Mouse (Mus musculus): ENCODE results near the gene Batf.
"Not testable (repeated sequence)": the region's sequence is repeated elsewhere in the genome, so short reads cannot be mapped to it uniquely, and the experiment has no call there.

Batf gene

DNA sequence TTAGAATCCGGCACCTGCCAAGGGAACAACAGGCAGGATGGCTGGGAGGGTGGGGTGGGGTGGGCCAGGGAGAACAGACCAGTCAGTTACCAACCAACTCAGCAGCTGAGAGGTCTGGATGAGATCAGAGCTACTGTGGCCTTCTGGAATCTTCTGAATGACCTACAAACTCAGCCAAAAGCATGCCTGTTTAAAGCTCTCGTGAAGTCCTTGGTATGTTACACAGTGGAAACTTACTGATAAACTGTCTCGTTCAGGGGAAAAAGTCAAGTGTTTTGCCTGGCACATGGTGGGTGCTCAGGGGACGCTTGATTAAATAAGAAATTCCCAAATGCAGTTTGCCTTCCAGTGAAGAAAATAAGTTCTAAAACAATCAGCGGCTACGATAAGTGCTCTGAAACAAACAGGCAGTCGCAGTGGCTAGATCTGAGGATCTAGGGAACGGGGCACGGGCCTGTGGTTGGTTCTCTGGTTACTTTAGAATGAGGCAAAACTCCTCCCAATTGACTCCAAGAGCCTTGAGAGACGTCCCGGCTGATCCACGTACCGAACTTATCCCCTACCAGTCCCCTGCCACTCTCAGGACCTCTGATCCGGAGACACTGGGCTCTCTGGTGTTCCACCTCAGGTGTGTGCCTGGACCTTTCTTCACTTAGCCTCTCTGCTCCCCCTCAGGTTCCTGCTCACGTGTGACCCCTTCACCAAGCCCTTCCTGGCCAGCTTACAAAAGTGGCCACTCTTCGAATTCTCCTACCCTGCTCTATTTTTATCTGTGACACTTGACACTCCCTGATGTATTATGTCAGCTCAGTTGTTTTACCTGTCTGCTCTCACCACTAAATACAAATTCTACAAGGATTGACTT lies 1.8 kb upstream of the Batf start:
- no peak for DNase-seq (ENCODE audit: low spot score)

DNA sequence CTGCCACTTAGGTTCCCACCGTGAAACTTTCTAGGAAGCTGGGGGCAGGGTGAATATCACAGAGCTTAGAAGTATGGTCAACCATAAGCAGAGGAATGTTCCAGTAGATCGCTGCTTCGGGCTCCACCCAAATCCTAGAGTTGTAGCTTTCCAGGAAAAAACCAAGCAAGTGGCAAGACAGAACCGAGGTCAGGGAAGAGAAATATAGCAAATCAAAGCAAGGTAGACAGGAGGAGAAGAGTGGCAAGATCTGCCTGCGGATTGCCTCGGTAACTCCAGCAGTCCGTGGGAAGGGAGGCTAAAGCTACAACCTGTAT lies 706 bp downstream of the Batf start:
- DNase-seq (ENCODE audit: low spot score), result no peak

DNA sequence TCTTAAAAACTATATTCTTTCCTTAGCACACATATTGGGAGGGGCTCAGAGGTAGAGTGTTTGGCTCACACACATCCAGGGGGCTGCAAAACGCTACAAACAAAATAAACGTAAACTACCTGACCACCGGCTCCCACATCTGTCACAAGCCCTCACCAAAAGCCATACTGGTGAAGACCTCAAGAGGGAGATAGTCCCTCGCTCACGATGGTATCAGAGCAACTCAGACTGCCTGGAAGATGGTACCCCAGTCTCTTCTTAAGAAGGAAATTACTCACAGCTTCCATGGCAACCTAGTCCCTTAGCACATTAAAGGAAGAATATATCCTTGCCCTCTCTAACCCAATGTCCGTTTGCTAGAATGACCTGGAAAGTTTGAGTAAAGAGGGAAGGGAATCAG lies 1.4 kb downstream of the Batf start:
- no peak for DNase-seq (ENCODE audit: low spot score)

DNA sequence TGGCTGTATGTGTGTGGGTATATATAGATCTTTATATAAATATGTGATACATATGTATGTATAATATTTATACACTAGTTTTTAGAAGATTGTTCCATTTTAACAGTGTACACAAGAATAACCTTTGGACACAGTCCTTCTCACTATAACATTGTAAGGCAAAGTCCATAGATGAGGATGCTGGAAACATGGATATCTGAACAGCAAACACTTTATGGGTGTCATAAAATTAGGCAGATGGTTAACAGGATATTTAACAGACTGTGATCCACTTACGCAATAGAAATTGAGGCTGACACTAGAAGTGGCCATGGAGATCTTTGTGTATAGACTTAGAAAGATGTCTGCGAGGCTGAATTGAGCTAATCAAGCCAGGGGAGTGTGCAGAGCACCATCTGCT lies 9.3 kb downstream of the Batf start:
- no peak for DNase-seq (ENCODE audit: low spot score)

DNA sequence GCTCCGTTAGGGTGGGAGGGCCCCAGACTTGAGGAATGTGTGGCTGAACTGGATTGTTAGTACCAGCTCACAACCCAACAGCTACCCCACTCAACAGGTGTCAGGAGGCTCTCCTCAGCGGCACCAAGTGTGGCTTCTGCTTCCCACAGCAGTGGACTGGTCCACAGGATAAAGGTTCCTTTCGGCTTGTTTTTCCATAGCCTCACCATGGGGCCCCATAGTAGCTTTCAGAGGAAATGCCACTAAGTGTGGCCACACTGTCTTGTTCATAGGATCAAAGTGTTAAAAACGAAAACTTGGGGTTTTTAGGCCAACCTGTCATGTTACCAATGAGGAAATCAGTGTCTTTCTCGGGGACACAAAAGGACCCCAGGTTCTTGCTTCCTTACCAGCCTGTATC lies 10.0 kb downstream of the Batf start:
- DNase-seq (ENCODE audit: low spot score), result no peak

DNA sequence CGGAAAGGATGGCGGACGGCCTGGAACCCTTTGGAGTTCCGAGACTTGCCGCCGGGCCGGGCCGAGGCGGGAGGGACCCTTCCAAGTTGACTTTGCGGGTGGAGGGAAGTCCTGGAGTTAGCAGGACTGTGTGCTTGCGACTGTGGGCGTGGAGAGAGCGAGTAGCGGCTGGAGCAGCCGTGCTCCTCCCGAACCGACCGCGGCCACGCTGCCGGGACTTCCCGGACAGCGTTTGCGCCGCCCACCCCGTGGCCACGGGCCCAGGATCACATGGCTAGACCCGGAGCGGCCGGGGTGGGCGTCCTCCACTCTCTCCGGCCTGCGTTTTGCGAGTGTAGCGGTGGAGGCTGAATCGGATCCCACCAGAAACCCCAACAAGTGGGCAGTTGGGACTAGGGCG lies 11.7 kb downstream of the Batf start:
- not testable (repeated sequence) for DNase-seq (ENCODE audit: low spot score)

DNA sequence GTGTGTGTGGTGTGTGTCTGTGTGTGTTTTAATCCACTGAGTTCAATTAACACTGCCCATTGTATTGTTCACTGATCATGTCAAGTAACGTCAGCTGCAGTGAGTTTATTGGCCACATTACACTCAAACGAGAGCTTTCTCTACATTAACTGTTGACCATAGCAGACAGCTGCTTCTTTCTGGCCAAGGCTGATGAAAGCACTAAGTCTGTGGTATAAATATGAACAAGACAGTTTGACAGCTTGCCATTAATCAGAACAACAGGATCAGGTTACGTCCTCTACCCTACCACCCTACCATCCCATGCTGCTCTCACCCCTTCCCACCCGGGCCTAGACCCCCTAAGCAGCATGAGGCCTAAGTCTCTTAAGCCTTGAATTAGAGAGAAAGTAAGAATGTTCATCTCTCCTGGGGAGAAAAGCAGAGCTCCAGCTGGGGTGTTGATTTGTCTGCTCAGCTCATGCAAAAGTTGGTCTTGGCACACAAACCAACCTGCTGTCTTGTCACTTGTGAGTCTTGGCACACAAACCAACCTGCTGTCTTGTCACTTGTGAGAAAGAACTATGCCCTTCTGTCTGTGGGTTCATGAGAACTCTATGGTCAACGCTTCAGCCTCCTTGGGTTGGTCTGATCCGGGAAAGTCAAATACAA lies 13.8 kb downstream of the Batf start:
- DNase-seq (ENCODE audit: low spot score), result no peak

DNA sequence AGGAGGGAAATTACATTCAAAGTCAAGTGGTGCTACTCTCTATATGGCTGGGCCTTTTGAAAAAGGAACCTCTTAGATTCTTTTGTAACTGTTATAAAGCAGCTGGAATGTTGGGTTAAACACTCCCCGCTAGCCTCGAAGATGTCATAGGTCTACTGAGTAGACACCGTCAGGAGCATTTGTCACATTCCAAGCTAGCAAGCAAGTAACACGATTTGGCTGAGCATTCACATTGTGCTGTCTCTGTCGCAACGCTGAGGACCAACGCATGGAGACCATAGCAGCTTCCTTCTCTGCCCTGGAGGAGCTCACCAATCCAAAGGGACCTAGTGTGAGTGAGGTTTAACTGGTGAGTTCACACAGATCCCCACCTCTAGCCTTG lies 14.4 kb downstream of the Batf start:
- no peak for DNase-seq (ENCODE audit: low spot score)

DNA sequence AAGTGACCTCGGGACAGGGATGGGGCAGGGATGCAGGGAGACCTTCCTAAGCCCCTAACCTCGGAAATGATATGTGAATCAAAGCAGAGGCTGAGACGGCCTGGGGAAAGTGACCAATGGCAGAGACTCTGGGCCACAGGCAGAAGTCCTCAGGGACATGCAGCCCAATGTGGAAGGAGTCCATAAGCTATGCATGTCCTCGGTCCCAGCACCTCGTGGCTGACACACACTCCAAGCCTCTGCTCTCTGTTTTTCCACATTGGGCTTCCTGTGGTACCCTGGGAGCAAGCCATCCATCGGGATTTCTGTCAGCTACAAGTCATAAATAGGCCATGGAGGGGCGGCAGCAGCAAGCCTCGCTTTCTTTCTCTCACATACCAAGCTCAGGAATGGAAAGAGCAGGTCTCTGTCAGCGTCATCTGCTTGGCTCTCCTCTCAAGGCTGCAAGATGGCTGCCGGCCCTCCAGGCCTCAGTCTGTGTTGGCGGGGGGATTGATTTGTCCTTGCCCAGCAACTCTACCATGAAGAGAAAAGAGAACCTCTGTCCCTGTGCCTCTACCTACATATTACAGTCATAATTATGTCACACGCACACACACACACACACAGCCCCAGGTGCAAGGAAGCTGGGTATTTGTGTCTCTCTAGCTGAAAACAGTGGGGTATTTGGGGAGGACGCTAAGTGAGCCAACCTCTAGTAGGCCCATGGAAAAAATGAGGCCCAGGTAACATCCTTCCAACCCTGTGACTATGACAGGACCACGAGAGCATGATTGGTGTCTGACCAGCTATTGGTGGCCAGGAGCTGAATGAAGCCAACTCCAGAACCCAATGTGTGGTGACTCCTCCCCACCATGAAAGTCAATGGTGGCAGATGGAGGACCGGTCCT lies 15.9 kb downstream of the Batf start:
- no peak for DNase-seq (ENCODE audit: low spot score)

DNA sequence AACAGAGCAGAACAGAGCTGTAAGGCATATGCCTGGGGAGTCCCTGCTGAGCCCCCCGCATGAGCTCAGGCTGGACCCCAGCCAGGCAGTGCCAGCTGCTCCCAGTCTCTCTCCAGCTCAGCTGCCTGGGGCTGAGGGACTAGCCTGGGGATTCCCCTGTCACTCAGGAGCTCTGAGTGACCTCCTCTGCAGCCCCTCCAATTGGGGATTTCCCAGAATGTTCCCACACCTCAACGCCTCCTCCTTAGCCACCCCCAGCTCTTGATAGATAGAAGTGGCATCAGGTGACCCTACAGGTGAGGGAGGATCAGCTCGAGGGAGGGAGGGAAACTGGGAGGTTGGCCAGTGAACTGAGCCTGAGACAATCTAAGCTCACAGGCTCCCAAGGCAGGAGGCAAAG lies 17.0 kb downstream of the Batf start:
- DNase-seq (ENCODE audit: low spot score), result no peak

DNA sequence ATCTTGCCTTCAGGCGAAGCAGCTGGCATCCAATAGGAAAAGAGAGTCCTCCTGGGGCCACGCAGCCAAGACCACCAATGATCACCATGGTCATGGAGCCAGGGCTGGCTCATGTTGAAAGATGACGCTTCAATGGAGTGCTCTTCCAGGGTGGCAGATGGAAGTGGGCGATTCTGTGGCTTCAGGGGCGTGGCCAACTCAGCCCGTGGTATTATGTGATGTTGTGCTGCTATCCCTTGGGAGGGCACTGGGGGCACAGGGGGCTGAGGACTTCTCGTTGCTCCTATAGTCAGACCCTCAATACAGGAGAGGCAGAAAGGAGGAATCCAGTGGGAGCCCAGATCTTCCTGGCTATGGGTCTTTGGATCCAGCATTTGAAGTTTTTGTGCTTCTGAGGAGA lies 18.1 kb downstream of the Batf start:
- no peak for DNase-seq (ENCODE audit: low spot score)

DNA sequence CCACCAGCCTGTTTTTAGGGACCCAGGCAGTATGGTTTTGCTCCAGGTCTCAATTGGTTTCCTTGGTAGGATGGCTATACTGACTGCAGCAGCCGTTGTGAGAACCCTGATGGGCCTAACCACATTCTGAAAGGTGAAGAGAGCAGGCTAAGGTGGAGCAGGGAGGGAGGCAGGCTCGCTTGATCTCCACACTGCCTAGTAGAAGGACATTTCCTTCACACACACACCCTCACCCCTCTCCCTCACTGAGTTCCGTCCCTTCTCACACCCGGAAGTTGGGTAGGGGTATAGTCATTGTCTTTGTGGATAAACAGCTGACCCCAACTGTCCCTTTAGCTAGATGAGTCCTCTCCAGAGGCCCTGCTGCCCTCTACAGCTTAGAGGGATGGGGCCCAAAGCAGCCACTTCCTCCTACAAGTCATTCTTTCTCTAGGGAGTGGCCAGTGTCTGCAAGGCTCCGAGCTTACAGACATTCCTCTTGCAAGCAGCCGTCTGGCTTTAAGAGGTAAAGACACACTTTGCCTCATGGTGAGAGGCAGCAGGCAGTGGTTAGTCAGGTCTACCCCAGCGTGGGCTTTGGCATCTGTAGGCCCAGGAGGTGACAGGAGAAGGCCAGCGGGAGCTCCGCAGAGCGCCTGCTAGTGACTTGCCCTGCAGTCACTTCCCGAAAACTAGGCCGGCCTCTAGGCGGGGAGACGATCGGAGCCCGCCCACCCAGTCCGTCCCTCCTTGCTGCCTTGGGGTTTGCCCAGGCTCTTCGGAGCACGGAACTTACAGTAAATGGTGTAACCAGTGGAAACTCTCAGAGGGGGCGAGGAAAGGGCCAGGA lies 18.7 kb downstream of the Batf start:
- peak; percentile 16 for DNase-seq (ENCODE audit: low spot score)

DNA sequence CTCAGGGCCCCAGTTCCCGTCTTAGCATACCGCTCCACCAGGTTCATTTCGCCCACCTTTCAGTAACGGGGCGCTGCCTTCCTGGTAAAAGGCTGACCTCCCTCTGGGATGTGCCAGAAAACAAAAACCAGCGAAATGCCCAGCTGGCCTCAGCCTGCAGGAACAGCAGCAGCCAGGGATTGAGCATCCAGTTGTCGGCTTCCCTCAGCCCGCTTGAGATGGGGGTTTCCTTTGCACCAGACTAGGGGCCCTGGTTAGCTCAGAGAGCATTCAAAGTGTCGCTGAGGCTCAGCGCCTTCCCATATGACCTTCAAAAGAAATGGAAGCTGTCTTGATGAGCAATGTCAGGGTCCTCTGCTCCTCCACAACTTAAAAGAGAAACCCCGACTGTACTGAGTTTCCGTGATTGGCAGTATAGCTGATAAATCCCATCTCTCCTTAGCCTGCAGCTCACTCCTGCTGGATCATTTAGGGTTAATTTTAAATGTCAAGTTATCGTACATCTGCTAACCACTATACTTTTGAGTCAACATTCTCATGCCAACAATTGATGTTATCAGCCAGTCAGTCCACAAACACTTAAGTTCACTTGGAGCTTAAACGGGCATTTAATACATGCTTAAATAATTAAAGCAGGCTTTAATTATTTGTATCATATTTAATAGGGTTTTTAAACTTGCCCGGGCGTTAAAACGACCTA lies 19.5 kb downstream of the Batf start:
- DNase-seq (ENCODE audit: low spot score), result no peak

DNA sequence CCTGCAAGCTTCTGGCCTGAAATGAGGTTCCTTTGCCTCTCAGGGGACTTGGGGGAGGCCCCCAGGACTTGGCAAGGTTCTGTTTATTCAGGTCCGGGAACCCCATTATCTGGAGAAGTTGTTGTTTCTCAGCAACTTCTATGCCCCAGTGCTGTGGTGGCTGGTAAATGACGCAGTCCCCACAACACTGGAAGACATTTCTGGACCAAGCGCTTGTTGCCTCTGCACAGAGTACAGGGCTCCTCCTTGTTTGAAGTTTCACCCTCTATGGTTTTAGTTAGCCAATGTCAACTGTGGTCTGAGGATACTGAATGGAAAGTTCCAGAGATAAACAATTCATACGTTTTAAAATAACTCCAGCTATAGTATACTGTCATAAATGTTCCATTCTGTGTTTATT lies 20.4 kb downstream of the Batf start:
- DNase-seq (ENCODE audit: low spot score), result no peak

DNA sequence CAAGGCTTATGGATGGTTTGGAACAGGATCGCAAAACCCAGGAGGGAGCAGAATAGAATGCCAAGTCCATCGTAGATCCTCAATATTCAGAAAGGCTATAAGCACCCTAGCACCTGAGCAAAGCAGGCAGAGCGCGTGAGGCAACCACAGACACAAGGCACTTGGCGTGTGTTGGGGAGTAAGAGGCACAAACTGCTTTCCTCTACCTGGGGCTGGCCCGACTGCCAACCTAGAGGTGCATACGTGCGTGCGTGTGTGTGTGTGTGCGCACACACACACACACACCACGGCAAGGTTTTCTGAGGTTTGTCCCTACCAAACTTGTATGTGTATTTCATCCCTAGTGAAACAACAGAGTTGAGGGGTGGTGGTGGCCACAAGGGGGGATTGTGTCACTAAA lies 20.9 kb downstream of the Batf start:
- no peak for DNase-seq (ENCODE audit: low spot score)

DNA sequence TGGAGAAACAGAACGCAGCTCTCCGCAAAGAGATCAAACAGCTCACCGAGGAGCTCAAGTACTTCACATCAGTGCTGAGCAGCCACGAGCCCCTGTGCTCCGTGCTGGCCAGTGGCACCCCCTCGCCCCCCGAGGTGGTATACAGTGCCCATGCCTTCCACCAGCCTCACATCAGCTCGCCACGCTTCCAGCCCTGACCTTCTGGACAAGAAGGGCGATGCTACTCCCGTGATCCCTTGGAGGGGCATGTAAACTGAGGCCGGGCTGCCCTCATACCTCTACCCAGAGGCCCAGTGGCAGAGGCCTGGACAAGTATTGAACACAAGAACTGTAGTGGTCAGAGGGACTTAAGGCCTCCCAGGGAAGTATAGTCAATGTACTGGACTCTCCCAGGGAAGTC lies 22.1 kb downstream of the Batf start:
- DNase-seq (ENCODE audit: low spot score), result no peak

DNA sequence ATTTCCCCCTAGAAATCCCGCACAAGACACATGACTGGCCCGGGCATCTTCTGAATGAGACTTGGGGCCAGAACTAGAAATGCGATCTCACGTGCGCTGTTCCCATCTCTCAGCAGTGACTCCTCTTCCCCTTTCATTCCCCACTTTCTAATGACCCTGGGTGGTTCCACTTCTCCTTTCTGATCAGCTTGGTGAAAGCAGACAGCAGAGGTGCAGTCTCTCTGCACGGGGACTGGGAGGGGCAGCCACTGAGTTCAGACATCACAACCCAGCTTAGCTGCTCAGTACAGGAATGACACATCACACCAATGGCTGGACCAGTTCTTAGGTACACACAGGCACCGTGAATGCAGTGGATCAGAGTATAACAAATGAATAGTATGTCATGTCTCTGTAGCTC lies 24.2 kb downstream of the Batf start:
- no peak for DNase-seq (ENCODE audit: low spot score)

DNA sequence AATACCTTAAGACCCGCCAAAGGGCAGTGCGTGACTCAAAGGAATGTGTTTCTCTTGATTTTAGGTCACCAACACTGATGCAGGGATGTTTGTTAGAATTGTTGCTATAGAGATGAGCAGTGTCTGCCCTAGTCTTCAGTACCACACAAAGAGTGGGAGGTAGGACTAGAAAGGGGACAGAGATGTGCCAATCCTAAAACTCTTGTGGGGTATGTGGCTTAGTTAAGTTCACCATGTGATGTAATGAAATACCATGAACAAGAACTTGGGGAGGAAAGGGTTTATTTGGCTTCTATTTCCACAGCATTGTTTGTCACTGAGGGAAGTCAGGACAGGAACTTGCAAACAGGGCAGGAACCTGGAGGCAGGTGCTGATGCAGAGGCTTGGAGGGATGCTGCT lies 26.1 kb downstream of the Batf start:
- no peak for DNase-seq (ENCODE audit: low spot score)

DNA sequence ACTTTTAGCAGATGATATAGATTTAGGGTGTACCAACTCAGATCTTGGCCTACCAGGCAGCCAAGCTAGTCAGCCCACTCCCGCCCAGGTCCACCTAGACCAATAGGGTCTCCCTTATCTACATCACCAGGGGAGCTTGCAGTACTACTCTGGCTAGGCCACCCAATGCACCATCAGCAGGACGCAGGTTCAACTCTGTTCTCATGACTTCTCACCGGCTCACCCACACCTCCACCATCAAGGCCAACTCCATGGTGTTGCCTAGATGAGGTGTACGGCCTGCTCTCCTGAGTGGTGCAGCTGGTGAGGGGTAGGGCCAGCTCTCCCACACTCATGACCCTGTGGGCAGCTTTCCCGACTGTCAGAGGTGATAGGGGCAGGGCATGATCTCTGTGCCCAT lies 27.7 kb downstream of the Batf start:
- no peak for DNase-seq (ENCODE audit: low spot score)

DNA sequence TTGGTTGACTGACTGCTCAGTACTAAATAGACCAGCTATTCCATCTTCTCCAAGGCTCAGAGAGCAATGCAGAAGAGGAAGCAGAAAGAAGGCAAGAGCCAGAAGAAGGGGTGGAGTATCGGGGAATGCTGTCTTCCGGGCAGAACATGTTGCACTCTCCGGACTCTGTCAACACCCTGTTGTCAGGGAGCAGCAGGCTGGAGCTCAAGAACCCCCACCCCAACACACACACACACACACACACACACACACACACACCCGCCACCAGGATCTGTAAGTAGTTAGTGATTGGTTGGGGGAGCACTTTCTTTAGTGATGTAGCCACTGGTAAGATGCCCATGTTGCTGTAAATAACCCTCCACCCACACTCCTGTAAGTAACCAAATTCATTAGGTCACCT lies 38.8 kb downstream of the Batf start:
- DNase-seq (ENCODE audit: low spot score), result no peak

DNA sequence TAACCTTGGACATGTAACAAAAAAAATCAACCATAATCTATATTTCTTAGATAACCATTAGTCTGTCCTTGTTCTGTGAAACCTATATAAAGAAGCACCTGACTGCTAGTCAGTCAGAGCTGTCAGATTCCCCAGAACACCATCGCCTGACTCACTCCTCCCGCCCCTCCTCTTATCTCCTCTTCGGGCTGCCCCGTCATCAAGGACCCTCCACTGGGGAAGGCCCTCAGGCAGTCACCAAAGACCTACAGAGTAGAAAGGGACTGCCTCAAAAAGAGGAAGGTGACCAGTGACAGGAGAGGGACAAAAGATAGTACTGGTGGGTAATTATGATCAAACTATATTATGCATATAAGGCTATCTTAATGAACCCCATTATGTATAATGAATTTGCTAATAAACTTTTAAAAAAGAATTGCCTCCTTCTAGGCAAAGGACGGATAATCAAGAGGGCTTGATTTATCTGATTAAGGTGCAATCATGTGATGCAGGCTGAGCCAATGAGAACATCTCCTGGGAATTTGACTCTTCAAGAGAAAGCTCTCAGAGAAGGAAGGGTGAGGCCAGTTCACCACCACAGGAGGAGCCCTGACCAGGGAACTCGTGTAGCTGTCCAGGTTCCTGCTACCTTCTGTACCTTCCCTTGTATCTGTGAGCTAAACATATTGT lies 40.4 kb downstream of the Batf start:
- DNase-seq (ENCODE audit: low spot score), result no peak
